Mouse (Mus musculus): ENCODE results near the gene Pdzd8.

Gene Pdzd8

DNA sequence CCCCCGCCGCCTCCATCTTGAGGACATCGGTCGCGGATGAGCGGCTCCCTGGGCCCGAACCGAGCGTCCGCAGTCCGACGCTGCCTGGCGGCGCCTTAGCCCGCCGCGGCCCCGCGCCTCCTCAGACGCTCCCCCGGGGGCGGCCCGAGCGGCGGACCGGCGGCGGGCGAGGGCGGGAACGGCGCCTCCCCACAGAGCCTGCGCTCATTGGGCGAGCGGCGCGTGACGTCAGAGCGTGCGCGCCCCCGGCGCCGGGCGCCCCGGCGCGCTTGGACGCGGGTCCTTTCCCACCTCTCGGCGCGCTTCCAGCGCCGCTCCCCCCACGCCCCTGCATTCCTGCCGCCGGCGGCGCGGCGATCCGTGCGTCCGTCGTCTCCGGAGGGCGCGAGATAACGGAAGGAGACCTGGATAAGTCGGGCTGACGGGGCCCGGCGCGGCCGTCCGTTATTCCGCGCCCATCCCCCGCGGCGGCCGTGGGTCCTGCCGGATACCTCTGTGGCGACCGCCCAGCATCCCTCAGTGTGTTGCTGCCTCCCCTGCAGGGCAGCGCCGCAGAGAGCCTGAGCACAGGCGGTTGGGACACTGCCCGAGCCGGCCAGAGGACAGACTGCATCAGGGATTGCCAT, at the start of gene Pdzd8:
Pdzd8 (minus strand) TSS at position 123 of the 626 bp plus-strand sequence.
- peak; percentile 89 to 94 for DNase-seq

DNA sequence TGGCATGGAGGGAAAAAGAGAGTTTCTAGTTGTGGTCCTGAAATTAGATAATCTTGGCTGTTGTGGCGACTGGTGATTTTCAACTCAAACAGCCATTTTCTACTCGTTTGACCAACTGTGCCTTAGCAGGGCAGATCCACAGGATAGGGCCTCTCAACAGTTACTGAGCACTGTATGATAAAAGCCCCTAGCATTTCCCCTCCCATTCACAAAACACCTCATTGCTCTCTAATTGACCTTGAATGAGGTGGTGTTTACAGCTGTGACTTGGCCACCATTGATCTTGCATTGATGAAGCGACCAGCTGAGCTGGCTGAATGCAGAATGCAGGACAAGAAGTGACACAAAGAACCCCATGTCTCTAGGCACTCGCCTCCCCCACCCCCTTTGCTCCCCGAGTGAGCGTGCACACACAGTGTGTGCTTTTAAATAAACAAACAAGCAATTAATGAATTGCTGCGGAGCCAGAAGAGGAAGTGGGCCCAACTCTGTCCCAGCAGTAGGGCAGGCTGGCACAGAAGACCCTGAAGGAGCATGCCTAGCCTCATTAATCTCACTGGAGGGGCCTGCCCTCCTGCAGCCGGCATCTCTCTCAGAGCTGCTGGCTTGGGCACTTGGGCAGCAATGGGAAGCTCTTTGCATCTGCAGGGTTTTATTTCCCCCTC, 48.3 kb upstream of the Pdzd8 start:
- DNase-seq = no peak

DNA sequence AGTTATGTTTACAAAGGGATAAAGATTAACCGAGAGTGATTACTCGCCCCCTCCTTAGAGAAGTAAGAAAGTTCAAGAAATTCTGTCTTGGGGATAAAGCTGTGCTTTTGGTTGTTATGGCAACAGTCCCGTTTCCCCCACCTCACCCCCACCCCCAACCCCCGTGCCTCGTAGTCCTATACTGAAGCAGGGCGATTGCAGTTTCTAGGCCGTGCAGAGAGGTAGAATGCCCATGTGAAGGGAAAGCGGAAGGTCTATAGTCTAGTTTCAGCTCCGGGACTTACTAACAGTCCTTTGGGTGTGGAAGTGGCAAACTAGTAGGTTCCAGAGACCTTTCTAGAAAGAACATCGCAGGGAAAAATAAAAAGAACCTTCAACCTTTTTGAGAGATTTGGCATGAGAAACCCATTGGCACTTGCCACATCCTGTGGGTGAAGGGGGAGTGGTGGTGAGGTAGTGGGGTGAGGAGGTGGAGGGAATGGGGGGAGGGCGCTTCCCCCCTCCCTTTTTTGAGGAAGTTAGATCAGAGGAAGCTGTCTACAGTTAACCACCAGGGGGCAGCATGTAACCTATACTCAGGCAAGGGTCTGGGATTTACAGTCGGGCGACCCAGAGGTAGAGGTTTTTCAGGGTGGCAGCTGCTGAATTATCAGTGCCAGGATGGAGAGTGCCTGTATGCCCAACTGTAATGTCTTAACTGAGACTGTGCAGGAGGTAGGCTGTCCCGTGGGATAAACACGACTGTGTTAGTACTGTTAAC, 43.4 kb upstream of the Pdzd8 start:
- DNase-seq = peak; percentile 88 to 92

DNA sequence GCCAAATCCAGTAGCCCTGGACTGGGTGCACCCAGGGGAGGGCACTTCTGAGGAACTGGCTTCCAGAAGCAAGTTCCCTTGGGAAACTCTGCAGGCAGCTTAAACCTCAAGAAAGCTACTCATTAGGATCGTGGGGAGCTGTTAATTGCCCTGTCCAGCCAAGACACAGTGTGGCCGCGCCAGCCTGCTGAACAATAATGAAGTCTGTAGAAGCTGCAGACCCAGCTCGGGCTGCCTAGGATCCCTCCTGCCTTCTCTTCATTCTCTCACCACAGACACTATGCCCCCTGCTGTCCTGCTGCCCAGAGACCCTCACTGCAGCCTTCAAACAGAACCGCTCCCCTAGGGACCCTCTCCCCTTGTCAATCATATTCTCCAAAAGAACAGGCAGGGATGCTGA, 42.8 kb upstream of the Pdzd8 start:
- DNase-seq = no peak

DNA sequence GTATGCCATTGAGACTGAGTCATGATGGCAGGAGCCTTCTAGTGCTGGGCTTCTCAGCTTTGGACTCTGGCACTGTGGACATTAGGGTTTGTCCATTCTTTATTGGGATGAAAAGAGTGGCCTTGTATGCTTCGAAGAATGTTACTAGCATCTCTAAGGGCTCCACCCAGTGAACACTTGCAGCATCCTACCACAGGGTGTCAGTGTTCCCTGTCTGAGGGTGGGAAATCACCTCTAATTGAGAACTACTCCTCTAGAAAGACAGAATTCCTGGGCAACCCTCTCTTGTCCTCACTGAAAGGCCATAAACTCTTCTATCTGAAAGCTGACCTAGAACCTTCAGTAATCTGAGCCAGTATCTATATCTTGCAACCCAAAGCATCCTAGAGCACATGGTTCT, 41.6 kb upstream of the Pdzd8 start:
- peak; percentile 58 to 60 for DNase-seq

DNA sequence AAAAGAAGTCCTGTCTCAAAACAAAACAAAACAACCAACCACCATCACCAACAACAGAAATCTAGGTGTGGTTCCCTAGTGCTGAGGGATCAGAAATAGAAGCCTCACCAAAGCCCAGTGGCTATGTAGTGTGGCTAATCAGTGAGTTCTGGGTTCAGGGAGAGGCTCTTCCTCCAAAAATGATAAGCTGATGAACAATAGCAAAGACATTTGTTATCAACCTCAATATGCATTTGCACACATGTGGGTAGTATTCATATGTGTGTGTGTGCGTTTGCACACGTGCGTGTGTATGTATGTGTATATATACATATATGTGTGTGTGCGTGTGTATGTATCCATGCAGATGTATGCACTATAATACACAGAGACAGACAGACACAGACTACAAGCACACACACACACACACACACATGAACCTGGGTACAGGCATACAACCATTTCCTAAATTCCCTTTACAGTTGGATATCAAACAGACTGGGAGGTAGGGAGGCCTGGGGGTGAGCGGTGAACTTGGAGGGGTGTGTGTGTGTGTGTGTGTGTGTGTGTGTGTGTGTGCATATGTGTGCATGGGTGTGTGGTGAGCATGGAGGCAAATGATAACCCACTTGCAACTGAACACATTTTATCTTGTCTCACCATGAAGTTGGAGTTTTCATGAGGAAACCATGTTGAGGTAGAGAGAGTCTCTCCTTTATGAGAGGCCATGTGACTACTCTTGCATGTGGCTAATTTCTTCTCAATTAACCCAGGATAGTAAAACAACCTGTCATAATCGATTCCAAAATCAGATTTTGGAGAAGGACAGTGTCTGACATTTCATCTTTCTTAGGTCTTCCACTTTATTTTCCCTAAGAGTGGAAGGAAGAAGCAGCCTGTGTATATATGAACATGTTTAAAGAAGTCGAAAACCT, 39.3 kb upstream of the Pdzd8 start:
- DNase-seq = no peak

DNA sequence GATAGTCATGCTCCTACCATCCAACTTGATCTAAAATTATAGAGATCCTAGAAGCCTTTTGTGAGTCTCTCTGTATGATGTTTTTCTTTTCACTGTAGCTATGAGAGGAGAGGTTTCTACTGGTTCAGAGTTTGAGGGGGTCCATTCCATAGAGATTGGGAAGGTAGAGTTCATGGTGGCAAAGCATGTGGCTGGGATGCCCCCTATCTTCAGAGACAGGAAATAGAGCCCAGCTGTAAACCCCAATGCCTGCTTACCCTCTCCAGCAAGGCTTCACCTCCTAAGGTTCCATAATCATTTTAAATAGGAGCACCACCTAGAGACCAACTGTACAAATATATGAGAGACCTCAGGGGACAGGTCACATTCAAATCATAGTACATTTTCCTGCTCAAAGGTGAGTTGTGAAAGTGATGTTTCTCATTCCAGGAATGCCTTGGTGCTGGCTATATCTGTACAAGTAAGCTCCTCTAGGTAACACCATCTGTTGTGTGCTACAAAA, 36.9 kb upstream of the Pdzd8 start:
- no peak for DNase-seq

DNA sequence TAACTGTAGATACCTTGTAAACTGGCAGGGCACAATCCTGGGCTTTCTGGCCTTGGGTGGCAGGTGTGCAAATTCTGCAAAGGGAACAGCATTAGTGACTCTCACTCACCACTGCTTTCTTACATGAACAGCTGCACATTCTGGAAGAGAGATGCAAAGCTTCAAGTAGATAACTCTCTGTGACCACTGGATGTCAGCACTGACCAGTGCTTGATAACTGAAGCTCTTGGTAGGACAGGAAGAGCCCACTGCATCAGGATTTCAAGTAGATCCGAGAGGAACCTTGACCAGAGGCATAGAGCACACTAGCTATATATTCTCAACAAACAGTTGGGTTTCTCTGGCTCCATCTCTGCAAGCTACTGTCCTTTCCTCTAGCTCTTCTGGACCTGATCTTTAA, 34.4 kb upstream of the Pdzd8 start:
- no peak for DNase-seq

DNA sequence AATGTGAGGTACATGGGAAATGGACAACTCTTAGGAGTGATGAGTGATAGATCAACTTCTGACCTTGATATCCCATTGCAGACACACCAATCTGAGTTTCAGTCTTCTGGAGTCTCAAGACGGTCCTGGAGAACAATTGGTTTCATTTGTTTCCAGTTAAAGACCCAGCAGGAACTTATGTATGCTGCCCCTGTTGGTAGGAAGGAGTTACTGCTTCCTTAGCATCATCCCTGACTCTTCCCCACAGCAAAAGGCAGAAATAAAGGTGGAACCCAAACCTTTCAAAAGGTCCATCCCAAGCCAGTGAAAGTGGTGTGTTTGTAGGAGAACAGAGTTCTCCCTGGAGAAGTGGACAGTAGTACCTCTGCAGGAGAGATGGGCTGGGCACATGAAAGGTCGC, 30.9 kb upstream of the Pdzd8 start:
- no peak for DNase-seq

DNA sequence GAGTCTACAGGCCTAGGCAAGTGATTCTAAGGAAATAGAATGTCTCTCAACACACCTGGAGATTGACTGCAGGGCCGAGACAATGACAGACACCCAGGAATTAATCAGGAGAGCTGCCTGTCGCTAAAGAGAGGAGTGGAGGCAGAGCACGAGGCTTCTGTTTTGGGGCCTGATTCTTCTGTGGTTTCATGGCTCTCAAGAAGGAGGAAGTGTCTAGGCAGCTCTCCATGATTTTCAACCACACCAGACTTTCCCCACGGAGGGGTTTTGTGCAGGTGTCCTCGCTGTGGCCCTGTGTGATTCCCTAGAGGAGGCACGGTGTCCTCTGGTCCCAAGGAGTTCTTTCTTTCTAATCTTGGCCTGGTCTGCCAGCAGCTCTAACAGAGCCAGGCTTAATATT, 29.4 kb upstream of the Pdzd8 start:
- DNase-seq = no peak

DNA sequence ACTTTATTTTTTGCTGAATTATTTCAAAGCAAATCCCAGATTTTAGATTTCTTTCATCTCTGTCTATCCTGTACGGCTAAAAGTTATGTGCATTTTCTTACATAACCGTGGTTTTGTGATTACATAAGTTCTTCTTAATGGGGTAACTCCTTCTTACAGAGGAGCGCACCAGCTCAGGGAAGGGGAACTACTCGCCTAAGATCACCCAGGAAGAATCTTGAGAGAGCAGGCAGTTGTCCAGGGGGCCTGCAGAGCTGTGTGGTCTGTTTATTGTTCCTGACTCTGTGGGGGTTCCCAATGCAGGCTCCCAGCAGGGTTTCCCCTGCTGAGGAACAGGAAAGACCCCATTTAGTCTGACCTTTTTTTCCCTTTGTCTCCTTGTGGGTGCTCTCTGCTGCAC, 27.3 kb upstream of the Pdzd8 start:
- no peak for DNase-seq

DNA sequence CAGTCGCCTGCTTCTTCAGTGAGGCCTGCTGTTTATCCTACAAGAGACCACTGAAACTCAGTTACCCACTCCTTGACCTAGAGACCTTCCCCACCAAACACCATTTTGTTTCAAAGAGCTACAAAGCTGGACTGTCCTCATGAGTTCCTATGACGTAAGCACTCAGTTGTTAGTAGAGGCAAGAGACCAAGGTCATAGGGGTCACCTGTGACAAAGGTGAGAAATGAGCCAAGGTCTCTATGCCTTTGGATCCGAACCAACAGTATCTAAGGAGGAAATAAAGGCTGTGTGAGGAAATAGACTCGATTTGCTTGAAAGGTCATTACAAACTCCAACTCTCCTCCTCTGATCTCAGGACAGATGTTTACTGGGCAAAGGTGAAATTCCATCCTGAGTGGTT, 25.4 kb upstream of the Pdzd8 start:
- DNase-seq = no peak

DNA sequence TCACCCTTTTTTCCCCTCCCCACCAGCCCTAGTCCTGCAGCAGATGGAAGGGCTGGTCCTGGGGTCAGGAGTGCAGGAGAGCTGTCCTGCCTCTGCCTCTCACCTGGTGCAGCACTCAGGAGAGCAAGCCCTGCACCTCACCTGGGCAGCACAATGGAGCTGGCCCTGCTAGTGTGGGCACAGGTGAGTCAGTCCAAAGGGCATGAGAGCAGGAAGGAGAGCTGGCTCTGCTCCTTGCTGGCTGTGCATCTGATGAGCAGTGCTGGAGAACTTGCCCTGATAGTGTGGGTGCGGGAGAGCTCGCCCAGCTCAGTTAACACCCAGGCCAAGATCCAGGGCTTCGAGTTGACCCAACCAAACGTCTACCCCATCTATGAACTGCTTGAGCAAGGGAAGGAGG, 22.3 kb upstream of the Pdzd8 start:
- no peak for DNase-seq

DNA sequence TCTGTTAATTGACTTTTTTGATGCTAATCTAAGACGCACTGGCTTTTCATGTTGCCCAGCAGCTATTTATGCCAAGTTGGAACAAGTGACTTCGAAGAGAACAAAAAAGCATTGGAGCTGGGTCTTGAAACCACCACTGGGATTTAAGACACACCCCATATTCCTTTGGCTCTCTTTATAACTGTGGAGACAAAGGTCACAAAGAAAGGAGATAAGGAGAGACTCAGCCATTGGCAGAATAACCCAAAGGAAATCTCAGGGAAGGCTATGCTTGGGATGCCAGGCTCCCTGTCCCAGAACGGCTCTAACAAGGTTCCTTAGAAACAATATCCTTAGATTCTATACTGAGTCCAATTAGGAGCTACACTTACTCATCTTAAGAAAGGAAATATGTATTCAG, 21.1 kb upstream of the Pdzd8 start:
- DNase-seq = no peak

DNA sequence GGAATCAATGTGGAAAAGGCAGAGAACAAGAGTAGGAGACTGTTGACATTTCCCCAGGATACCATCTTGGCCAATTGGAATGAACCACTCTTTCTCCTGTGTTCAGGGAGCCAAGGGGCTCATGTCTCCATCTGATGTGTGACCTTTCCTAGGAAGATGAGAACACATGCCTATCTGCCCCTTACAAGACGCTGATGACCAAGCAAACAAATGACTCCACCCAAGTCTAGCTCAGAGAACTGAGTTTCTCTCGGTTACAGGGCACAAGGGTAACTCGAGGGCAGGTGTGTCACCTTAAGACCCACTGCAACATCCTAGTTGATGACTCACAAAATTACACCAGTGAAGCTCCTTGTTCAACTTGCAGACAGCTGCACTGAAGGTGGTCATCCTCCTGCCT, 18.1 kb upstream of the Pdzd8 start:
- no peak for DNase-seq

DNA sequence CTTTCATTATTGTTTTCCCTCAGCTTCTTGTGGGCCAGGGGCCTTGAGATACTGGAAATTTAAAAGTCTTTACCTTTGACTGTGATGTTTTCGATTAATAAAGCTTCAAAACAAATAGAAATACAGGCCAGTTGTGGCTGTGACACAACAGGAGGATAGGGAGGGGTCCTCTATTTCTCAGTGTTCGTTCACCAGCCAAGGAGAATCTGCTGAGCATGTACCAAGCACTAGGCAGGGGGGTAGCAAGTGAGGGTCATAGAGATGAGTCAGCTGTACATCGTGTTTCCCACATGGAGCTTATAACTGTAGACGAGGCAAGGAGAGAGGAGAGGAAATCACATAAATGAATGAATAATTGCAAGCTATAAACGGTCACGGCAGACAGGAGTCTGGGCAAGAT, 17.1 kb upstream of the Pdzd8 start:
- no peak for DNase-seq

DNA sequence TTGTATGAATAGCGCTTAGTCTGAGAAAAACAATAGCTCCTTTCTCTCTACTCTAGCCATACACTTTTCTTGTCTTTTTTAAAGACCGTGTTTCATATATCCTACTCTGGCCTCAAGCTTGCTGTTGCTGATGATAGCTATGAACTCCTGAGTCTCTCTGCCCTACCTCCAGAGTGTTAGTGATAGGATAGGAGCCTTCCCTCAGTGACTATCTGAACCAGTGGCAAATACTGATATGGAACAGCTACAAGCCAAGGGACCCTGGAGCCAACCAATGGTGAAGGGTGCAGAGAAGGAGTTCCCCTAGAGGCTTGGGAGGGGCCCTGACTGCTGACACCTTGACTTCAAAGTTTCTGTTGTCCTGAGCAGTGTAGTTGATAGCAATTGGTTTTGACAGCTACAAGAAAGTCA, 14.9 kb upstream of the Pdzd8 start:
- DNase-seq = no peak

DNA sequence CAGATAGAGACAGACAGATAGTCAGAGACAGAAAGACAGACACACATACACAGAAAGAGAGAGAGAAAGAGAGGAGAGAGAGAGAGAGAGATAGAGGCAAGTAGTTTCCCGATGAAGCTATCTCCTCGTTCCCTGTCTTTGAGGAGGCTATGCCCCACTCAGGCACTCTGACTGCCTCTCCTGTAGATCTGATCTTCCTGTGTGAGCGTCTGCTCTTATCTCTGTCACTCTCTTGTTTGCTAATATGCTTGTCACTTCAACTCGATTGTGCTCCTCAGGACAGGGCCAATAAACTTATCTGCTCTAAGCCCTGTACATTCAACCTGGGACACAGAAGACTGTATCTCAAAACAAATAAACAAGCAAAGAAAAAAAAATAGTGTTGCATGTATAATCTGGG, 13.6 kb upstream of the Pdzd8 start:
- no peak for DNase-seq

DNA sequence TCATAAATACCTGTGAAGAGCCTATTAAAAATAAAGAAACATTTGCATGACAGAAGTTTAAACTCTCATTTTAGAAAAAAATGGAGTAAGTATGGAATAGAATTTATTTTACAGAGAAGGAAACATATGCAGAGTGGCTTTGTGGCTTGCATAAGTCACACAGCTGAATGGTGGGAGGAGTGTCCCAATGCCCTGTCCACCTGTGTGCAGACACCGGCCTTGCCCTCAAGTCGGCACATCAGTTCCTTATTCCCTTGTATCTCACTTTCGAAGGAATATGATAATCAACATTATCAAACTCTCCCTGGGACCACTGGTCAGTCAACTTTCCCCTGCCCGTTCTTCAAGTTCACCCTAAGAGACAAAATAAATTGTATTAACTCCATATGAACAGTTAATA, 12.3 kb upstream of the Pdzd8 start:
- DNase-seq = no peak

DNA sequence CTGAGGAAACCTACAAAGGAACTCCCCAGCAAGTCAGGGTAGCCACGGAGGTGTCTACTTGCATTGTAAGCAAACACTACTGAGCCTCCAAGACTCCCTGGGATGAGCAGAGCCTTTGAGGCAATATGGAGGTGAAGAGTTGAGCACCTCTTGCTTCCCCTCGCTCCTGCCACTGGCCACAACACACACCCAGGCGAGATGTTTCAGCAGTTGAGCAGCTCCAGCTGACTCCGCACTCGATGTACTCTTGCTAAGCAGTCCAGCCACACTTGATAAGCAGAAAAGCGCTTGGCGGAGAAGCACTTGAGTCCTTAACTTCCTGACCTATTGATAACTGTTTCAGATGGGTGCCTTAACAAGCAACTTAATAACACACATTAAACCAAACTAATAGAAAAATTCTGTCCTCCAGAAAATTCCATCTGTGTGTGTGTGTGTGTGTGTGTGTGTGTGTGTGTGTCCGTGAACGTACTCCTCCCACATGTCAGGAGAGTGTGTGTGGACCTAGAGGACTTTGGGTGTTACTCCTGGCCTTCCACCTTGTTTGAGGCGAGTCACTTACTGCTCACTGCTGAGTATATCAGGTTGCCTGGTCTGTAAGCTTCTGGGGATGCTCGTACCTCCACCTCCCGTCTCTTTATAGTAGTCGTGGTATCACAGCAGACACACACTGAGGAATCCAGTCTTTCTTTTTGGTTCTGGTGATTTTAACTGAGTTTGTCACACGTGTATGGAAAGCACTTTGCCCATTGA, 11.4 kb upstream of the Pdzd8 start:
- DNase-seq = no peak

DNA sequence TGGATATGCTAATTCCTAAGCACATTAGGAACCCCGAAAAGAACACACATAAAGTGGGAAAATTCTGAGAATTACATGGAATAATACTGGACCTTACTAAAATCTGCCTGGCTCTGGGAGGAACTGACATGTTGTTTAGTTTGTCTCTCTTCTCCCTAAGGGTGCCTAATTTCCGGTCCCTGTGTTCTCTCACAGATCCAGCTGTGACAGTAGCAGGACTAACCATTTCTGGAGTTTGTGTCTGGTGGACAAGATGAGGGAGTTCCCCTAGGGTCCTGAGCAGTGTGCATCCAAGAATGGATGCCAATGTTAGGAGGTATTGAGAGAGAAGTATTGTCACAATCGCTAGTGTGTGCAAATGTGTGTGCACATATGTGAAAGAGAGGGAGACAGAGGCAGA, 10.8 kb upstream of the Pdzd8 start:
- DNase-seq = no peak

DNA sequence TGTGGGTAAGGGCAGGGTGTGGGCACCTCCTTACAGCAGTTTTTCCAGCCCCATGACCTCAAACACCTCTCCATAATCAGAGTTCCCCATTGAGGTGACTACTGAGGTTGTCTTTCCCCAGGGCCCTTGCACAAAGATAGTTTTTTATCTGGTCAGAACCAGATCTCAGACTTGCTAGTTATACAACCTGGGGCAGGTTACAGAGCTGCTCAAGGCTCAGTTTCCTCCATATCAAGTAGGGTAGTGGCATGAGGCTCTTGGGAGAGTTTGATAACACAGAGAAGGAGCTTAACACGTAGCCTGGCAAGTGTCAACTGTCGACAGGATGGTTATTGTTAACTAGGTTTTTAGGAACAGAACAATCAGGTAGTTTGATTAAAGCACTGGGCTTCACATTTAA, 9.3 kb upstream of the Pdzd8 start:
- DNase-seq = no peak
